Mouse (Mus musculus) kidney, embryonic 14.5 days (tissue): Measurements from ENCODE around the gene Ngly1. TPM values are rescaled to one million over a fixed set of nuclear protein-coding genes. Genes with fewer than 3 reads are reported as not detected.

Source experiments
- ATAC-seq: fragments of 200-750 bp; cut with Nextera tagmentation; 2 replicates; pipeline ENCODE4 v1.8.0; 2017; ENCODE audit warnings: moderate number of reproducible peaks, mild to moderate bottlenecking, moderate TSS enrichment, moderate library complexity; ENCODE audit not compliant: low FRiP score, low TSS enrichment
- H3K27ac ChIP-seq: fragments of 300-500 bp; sonication (generic); 2 replicates; pipeline ENCODE4 v1.5.1; 2014; ENCODE audit warnings: low read depth, mild to moderate bottlenecking, low read length, moderate library complexity, mixed read lengths
- H3K27me3 ChIP-seq: fragments of 300-500 bp; sonication (generic); 2 replicates; pipeline ENCODE4 v1.6.1; 2014; ENCODE audit warnings: mild to moderate bottlenecking, low read length; ENCODE audit not compliant: control insufficient read depth, insufficient read depth
- H3K36me3 ChIP-seq: fragments of 300-500 bp; sonication (generic); 2 replicates; pipeline ENCODE4 v1.6.1; 2014; ENCODE audit warnings: low read length, mixed read lengths; ENCODE audit not compliant: control insufficient read depth, insufficient read depth
- H3K4me1 ChIP-seq: fragments of 300-500 bp; sonication (generic); 2 replicates; pipeline ENCODE4 v1.6.1; 2014; ENCODE audit warnings: low read length, mixed read lengths; ENCODE audit not compliant: control insufficient read depth, insufficient read depth
- H3K4me2 ChIP-seq: fragments of 300-500 bp; sonication (generic); replicated peaks from 2 replicates; pipeline ENCODE4 v1.6.1; 2014; ENCODE audit warnings: low read depth, mild to moderate bottlenecking, low read length
- H3K4me3 ChIP-seq: fragments of 300-500 bp; sonication (generic); 2 replicates; pipeline ENCODE4 v1.5.1; 2014; ENCODE audit warnings: mild to moderate bottlenecking, low read length
- H3K9ac ChIP-seq: fragments of 300-500 bp; sonication (generic); 2 replicates; pipeline ENCODE4 v1.6.1; 2014; ENCODE audit warnings: low read depth, mild to moderate bottlenecking, low read length, moderate library complexity
- H3K9me3 ChIP-seq: fragments of 300-500 bp; sonication (generic); 2 replicates; pipeline ENCODE4 v1.6.1; 2016; ENCODE audit warnings: low read length; ENCODE audit not compliant: control insufficient read depth
- WGBS: fragments of 180-500 bp; shearing (Covaris S2); extraction: QIAGEN DNeasy Blood & Tissue Kit; methylation state at CpG from one replicate; pipeline ENCODE4 v1.1.7; 2014; 5-methylcytosine and 5-hydroxymethylcytosine counted together
- polyA plus RNA-seq: library from polyadenylated mRNA; unstranded; fragments of >200 nt; fragmentation: Nextera tagmentation; extraction: Ambion mirVana; gene quantifications from 2 replicates; pipeline ENCODE4 v1.2.1, GENCODE M21; 2014

Gene Ngly1
- polyA plus RNA-seq, 1 experiment from 2014 or later, result 36.6 TPM

GRCm38 (mm10) chr14:16233515-16233914 lies 15.6 kb upstream of the Ngly1 start:
- ATAC-seq, result no peak
- Histone ChIP-seq H3K36me3 (no peaks in the 10 kb centered on the region), H3K4me2 (no peak overlapping the region), H3K4me1 (no peaks in the 10 kb centered on the region), H3K27me3 (no peaks in the 10 kb centered on the region), H3K9ac (no peak overlapping the region), H3K9me3 (peaks cover 4% of the 10 kb centered on the region; the same call in 1 of the 2 replicates), H3K4me3 (no peak overlapping the region), H3K27ac (no peak overlapping the region)
- 59% methylated on average over 1 of the region's 1 CpGs for WGBS

GRCm38 (mm10) chr14:16236466-16236865 lies 12.6 kb upstream of the Ngly1 start:
- no peak overlapping the region for H3K4me3 ChIP-seq
- WGBS, result 66% methylated on average over 3 of the region's 3 CpGs
- H3K9ac ChIP-seq, result no peak overlapping the region
- no peaks in the 10 kb centered on the region for H3K36me3 ChIP-seq
- ATAC-seq, result no peak
- no peak overlapping the region for H3K27ac ChIP-seq
- H3K4me2 ChIP-seq, result no peak overlapping the region
- peaks cover 4% of the 10 kb centered on the region; the same call in 1 of the 2 replicates for H3K9me3 ChIP-seq
- no peaks in the 10 kb centered on the region for H3K4me1 ChIP-seq
- H3K27me3 ChIP-seq, result no peaks in the 10 kb centered on the region

GRCm38 (mm10) chr14:16242193-16242815 lies 6.8 kb upstream of the Ngly1 start:
- Histone ChIP-seq H3K4me3 (peak overlapping the region; percentile 55; the same call in 1 of the 2 replicates), H3K4me1 (0 out of 2 replicates have a peak, but pooled peaks cover 4% of the 10 kb centered on the region), H3K27ac (no peak overlapping the region), H3K9me3 (peaks cover 2% of the 10 kb centered on the region; the same call in 1 of the 2 replicates), H3K4me2 (peak overlapping the region; percentile 60), H3K27me3 (no peaks in the 10 kb centered on the region), H3K9ac (peak overlapping the region; percentile 66; the same call in 1 of the 2 replicates), H3K36me3 (no peaks in the 10 kb centered on the region)
- WGBS, result 97% methylated on average over 10 of the region's 10 CpGs
- ATAC-seq, result no peak

- 4% methylated on average over 34 of the region's 34 CpGs for WGBS
- Histone ChIP-seq H3K9me3 (no peaks in the 10 kb centered on the region), H3K4me3 (peak overlapping the region; percentile 55), H3K4me1 (0 out of 2 replicates have a peak, but pooled peaks cover 4% of the 10 kb centered on the region), H3K27me3 (no peaks in the 10 kb centered on the region), H3K36me3 (no peaks in the 10 kb centered on the region), H3K9ac (peak overlapping the region; percentile 66), H3K27ac (peak overlapping the region; percentile 69; the same call in 1 of the 2 replicates), H3K4me2 (peak overlapping the region; percentile 60)
- ATAC-seq, result peak; percentile 94
These were observed 6.0 kb upstream of the Ngly1 start for GRCm38 (mm10) chr14:16242947-16243602.

- Histone ChIP-seq H3K4me3 (peak overlapping the region; percentile 55), H3K27ac (peak overlapping the region; percentile 69; the same call in 1 of the 2 replicates), H3K36me3 (no peaks in the 10 kb centered on the region), H3K4me1 (0 out of 2 replicates have a peak, but pooled peaks cover 4% of the 10 kb centered on the region), H3K4me2 (peak overlapping the region; percentile 60), H3K9me3 (no peaks in the 10 kb centered on the region), H3K27me3 (no peaks in the 10 kb centered on the region), H3K9ac (peak overlapping the region; percentile 66; the same call in 1 of the 2 replicates)
- 18% methylated on average over 10 of the region's 10 CpGs for WGBS
- ATAC-seq, result no peak
These were observed 5.4 kb upstream of the Ngly1 start for GRCm38 (mm10) chr14:16243603-16244209.

- H3K9me3 ChIP-seq, result no peaks in the 10 kb centered on the region
- no peak overlapping the region for H3K4me2 ChIP-seq
- no peak overlapping the region for H3K9ac ChIP-seq
- H3K27me3 ChIP-seq, result no peaks in the 10 kb centered on the region
- H3K4me1 ChIP-seq, result 0 out of 2 replicates have a peak, but pooled peaks cover 4% of the 10 kb centered on the region
- 46% methylated on average over 2 of the region's 2 CpGs for WGBS
- no peak for ATAC-seq
- H3K36me3 ChIP-seq, result no peaks in the 10 kb centered on the region
- H3K4me3 ChIP-seq, result no peak overlapping the region
- no peak overlapping the region for H3K27ac ChIP-seq
These were observed 4.7 kb upstream of the Ngly1 start for GRCm38 (mm10) chr14:16244370-16244769.

GRCm38 (mm10) chr14:16245127-16245526 lies 4.0 kb upstream of the Ngly1 start:
- 61% methylated on average over 1 of the region's 1 CpGs for WGBS
- no peak for ATAC-seq
- Histone ChIP-seq H3K9me3 (no peaks in the 10 kb centered on the region), H3K4me2 (no peak overlapping the region), H3K4me1 (peaks cover 8% of the 10 kb centered on the region; the same call in 1 of the 2 replicates), H3K9ac (no peak overlapping the region), H3K36me3 (no peaks in the 10 kb centered on the region), H3K4me3 (no peak overlapping the region), H3K27me3 (no peaks in the 10 kb centered on the region), H3K27ac (no peak overlapping the region)

- no peaks in the 10 kb centered on the region for H3K36me3 ChIP-seq
- peaks cover 8% of the 10 kb centered on the region; the same call in 1 of the 2 replicates for H3K4me1 ChIP-seq
- H3K27me3 ChIP-seq, result no peaks in the 10 kb centered on the region
- no peak overlapping the region for H3K4me3 ChIP-seq
- H3K9me3 ChIP-seq, result no peaks in the 10 kb centered on the region
- 82% methylated on average over 2 of the region's 2 CpGs for WGBS
- no peak overlapping the region for H3K27ac ChIP-seq
- ATAC-seq, result no peak
- no peak overlapping the region for H3K9ac ChIP-seq
- H3K4me2 ChIP-seq, result no peak overlapping the region
These were observed 2.7 kb upstream of the Ngly1 start for GRCm38 (mm10) chr14:16246340-16246912.
